Comparison of ENCODE assay signal across 8 mouse cellular contexts in the genomic region with DNA sequence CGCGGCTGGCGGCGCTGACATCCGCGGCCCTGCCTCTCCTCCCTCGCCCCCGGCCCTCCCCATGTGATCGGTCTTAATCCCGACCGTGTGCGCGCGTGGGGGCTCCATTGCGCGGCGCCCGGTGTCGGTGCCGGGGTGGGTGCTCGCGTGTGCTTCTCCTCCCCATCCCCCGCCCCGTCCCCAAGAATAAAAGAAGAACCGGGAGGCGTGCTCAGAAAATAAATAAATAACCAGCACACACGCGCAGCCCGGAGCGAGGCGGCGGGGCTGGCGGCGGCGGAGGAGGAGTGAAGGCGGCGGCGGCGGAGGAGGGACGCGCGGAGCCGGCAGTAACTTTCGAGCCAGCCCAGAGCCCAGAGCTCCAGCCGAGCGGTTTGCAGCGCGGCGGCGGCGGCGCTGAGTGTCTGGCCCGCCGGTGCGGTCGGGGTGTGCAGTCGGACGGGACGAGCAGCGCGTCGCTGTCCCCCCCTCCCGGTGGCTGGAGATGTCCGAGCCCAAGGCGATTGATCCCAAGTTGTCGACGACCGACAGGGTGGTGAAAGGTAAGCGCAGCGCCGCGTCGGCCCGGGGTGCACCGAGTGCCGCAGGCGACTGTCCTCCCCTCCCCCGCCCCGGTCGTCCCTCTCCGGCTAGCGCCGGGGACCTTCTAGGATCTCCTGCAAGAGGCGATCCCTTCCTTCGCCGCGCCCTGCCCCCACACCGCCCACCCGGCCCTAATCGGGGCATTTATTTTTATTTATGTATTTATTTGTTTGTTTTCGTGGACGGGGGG. TPM values are rescaled to one million over a fixed set of nuclear protein-coding genes. Genes with fewer than 3 reads are reported as not detected.
DNase-seq lines count a peak whose midpoint lies in the region; ATAC-seq and TF ChIP-seq lines count a peak whose summit lies in the region.

No protein-coding gene starts in this region.

- peak; percentile 41 for ATAC-seq in hindbrain, postnatal 0 days

- no peaks in the 10 kb centered on the region for H3K36me3 ChIP-seq in hindbrain, postnatal 0 days (ENCODE audit: insufficient read depth, low read length)
- H3K36me3 ChIP-seq in megakaryocyte, embryonic 14.5 days (replicated peaks; ENCODE audit: low read length) = no peaks in the 10 kb centered on the region

- H3K4me3 ChIP-seq in gastrocnemius, adult 2 months = peak overlapping the region; percentile 97
- H3K4me3 ChIP-seq in hindbrain, postnatal 0 days (ENCODE audit: low read length) = peak overlapping the region; percentile 86
- H3K4me3 ChIP-seq in megakaryocyte, embryonic 14.5 days (replicated peaks) = peak overlapping the region; percentile 99

- peak overlapping the region; percentile 98 for H3K27ac ChIP-seq in gastrocnemius, adult 2 months
- peak overlapping the region; percentile 97 for H3K27ac ChIP-seq in hindbrain, postnatal 0 days

- 2% methylated on average over 71 of the region's 92 CpGs for WGBS in hindbrain, postnatal 0 days

- H3K4me1 ChIP-seq in hindbrain, postnatal 0 days (ENCODE audit: insufficient read depth, low read length) = 0 out of 2 replicates have a peak, but pooled peaks cover 12% of the 10 kb centered on the region
- H3K4me1 ChIP-seq in megakaryocyte, embryonic 14.5 days = peaks cover 55% of the 10 kb centered on the region

- H3K9ac ChIP-seq in hindbrain, postnatal 0 days (replicated peaks; ENCODE audit: low read length) = peak overlapping the region; percentile 88

- peak overlapping the region; percentile 77 for H3K4me2 ChIP-seq in hindbrain, postnatal 0 days (ENCODE audit: low read depth, low read length)

- peak; percentile 45 for DNase-seq in R1 (ENCODE audit: low read depth, low spot score)
- peak; percentile 78 to 84 for DNase-seq in cerebellum, postnatal 14 days
- DNase-seq in gastrocnemius, adult 2 months = peak; percentile 83
- DNase-seq in hindbrain, postnatal 0 days (ENCODE audit: low spot score) = peak; percentile 74
- peak; percentile 52 to 79 for DNase-seq in left cerebral cortex, postnatal 10 days (ENCODE audit: extremely low spot score in 1 of 2, low spot score in 2 of 2)
- DNase-seq in right cerebral cortex, postnatal 10 days (ENCODE audit: low spot score in 2 of 2) = peak; percentile 75 to 81
- DNase-seq in urinary bladder, postnatal 14 days (ENCODE audit: low spot score) = peak; percentile 53

- H3K27me3 ChIP-seq in hindbrain, postnatal 0 days (ENCODE audit: insufficient read depth, low read length) = no peaks in the 10 kb centered on the region
- H3K27me3 ChIP-seq in megakaryocyte, embryonic 14.5 days (replicated peaks) = no peaks in the 10 kb centered on the region

- intact Hi-C loops in gastrocnemius, adult 2 months (cut with DNase I) = loop anchor here (2.0 to 5.0 kb wide), 3 partner anchors 37 to 97 kb away; no protein-coding TSS in a partner anchor
- intact Hi-C loops in left cerebral cortex, postnatal 10 days (cut with DNase I) = loop anchor here (5.0 to 10.0 kb wide), 5 partner anchors 94 to 783 kb away; no protein-coding TSS in a partner anchor

- H3K9me3 ChIP-seq in hindbrain, postnatal 0 days (ENCODE audit: low read length) = no peaks in the 10 kb centered on the region
- no peaks in the 10 kb centered on the region for H3K9me3 ChIP-seq in megakaryocyte, embryonic 14.5 days

- no peak; the same call in 1 of the 2 replicates for TF ChIP-seq CTCF in gastrocnemius, adult 2 months (IDR thresholded peaks at IDR 0.05)
- TF ChIP-seq CTCF in hindbrain, postnatal 0 days (IDR thresholded peaks at IDR 0.05; ENCODE audit: low read depth) = 0 out of 2 replicates have a peak, but pooled peaks have one; percentile 13

RNA-seq across cellular contexts. Expression of gene Ppp3ca, which starts 0.6 kb away (rescaled TPM):
- 100 to 1,000 TPM; 152 to 154 TPM for total RNA-seq in gastrocnemius, adult 2 months (2021)
- 137 and 159 TPM in 2 replicates for total RNA-seq in hindbrain, postnatal 0 days (2014; rRNA removed)
- polyA plus RNA-seq in hindbrain, postnatal 0 days (2015; fragmentation: Nextera tagmentation; extraction: Ambion mirVana) = 177 and 180 TPM in 2 replicates
- 100 to 1,000 TPM; 535 to 574 TPM for total RNA-seq in left cerebral cortex, postnatal 10 days (2021)
- polyA plus RNA-seq in megakaryocyte, embryonic 14.5 days (2012; ENCODE audit: insufficient read depth, low replicate concordance) = 42.7 and 107 TPM in 2 replicates

Comparison
In these comparisons a context has a peak if more than half of its experiments do, and no peak if none do; other contexts are left out.
1. Peak in every context shown above with its lines: DNase-seq, ATAC-seq, H3K4me3 ChIP-seq and H3K27ac ChIP-seq.